Mouse (Mus musculus): ENCODE data around the gene Gm28305.
A peak's percentile ranks its signal among the peaks of the same experiment; 100 is the strongest.

Gm28305 gene

DNA sequence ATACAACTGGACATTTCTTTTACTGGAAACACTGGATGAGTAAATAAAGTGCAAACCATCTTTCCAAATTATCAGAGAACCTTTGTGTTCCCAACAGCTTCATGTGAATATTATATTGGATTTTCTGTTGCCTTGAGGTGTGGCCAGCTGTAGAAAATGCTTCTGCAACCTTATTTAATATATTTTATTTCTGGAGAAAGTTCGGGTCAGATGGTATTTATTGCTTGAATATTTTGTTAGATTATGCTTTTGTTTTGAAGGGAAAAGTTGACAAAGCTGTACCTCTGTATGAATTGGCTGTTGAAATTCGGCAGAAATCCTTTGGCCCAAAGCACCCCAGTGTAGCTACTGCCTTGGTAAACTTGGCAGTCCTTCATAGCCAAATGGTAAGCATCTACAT is at the start of gene Gm28305:
Gene Gm28305, plus strand, starts transcription at position 301 of the 400 bp plus-strand sequence.
- no peak for DNase-seq (ENCODE audit: low read depth, low spot score)

- DNase-seq (ENCODE audit: low read depth, low spot score), result peak; percentile 69
These were observed 44.0 kb upstream of the Gm28305 start for GRCm38 (mm10) chr9:103996496-103996895.

DNA sequence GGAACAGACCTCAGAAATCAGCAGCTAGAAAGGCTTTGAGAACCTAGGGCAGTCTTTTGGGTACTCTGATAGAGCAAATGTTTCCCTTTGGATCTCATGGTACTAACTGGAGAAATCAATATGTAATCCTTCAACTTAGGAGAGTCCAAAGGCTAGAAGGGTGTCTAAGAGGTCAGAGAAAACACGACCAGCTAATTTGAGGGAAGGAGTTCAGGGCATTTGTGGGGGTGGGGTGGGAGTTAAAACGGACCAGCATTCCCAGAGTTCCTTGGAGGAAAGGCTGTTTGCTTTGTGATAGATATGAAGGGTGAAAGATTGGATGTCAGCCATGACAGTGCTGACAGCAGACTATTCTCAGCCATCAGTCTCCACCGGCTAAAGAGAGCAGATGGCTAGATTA is 39.9 kb upstream of the Gm28305 start:
- DNase-seq (ENCODE audit: low read depth, low spot score), result no peak

GRCm38 (mm10) chr9:104001921-104002859 is 38.3 kb upstream of the Gm28305 start, which contains the start of gene Nphp3:
Gene Nphp3, plus strand, starts transcription at chr9:104002544.
- DNase-seq (ENCODE audit: low read depth, low spot score), result peak; percentile 100

DNA sequence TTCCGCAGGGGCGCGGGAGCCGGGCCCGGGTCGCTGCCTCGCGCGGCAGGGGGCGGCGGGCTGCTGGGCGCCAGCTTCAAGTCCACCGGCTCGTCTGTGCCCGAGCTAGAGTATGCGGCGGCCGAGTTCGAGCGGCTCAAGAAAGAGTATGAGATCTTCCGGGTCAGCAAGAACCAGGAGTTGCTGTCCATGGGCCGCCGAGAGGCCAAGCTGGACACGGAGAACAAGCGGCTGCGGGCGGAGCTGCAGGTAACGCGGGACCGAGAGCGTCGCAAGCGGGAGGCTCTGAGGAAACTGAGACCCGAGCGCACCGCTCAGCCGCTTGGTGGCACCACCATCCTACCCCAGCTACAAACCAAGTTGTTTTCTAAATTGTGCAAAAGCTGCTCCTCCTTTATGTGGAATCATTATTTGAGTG is 37.5 kb upstream of the Gm28305 start:
- peak; percentile 89 for DNase-seq (ENCODE audit: low read depth, low spot score)

GRCm38 (mm10) chr9:104014526-104014925 is 25.9 kb upstream of the Gm28305 start:
- no peak for DNase-seq (ENCODE audit: low read depth, low spot score)

DNA sequence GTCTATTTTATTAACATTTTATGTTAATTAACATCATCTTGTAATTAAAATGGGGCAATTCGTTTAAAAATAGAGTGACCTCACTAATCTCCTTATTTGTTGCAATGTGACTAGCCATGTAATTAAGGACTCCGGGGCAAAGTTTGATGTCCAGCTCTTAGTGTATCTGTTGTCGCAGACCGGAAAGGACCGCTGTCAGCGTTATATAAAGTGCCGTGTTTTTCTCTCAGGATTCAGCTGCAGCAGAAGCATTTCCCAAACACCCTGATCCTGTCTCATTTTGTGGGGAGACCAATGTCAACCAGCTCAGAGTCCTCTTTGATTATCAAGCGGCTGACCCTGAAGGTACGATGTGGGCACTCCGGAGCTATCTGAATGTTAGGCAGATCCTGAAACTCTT is 19.4 kb upstream of the Gm28305 start:
- DNase-seq (ENCODE audit: low read depth, low spot score), result no peak

DNA sequence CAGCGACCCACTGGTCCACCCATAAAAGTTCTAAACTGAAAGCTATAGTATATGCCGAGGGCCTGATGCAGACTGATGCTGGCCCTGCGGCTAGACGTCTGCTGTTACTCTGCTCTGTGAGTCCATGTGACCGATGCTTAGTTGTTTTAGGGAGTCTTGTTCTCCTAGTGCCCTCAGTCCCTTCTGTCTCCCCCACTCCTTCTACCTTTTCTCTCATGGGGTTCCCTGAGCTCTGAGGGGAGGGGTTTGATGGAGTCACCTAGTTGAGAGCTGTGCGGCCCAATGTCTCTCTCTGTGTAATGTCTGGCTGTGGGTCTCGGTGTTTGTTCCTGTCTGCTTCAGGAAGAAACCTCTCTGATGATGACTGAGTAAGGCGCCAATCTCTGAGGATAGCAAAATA is 13.3 kb upstream of the Gm28305 start:
- DNase-seq (ENCODE audit: low read depth, low spot score), result no peak

- DNase-seq (ENCODE audit: low read depth, low spot score), result no peak
These were observed 10.6 kb upstream of the Gm28305 start for GRCm38 (mm10) chr9:104029861-104030260.

- no peak for DNase-seq (ENCODE audit: low read depth, low spot score)
These were observed 6.2 kb upstream of the Gm28305 start for GRCm38 (mm10) chr9:104034231-104034630.

DNA sequence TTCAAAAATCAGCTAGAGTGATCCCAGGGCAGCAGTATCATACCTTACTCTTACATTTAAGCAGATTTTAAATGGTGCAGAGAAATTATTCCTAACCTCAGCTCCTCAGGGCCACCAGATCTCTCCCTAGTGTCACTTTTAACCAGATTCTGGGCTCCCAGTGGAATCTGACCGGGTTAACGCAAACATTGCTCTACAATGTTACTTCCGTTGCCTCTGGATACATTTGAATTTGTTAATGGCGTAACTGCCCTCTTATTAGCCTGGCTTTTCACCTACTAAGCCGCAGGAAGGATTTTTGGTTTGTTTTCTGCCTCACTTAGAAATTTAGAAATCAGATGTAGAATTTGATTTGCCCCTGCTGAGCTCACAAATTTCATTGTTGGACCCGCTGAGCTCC is 5.7 kb upstream of the Gm28305 start:
- DNase-seq (ENCODE audit: low read depth, low spot score), result no peak

GRCm38 (mm10) chr9:104035261-104036015 is 5.0 kb upstream of the Gm28305 start:
- peak; percentile 95 for DNase-seq (ENCODE audit: low read depth, low spot score)

DNA sequence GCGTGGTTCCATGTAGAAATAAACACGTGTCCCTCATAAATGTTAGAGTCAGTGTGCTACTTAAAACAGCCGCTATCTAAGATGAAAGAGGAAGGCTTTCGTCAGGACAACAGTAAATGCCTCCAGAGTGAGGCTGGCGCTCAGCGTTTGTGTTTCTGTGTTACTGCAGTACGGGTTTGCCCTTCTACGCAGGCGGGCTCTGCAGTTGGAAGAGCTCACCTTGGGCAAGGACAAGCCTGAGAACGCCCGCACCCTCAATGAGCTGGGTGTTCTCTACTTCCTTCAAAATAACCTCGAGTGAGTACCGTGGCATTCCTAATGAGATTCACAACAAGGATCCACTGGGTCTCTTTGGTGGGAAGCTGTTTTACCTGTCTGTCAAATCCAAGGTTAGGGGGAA is 2.2 kb upstream of the Gm28305 start:
- DNase-seq (ENCODE audit: low read depth, low spot score), result peak; percentile 50

DNA sequence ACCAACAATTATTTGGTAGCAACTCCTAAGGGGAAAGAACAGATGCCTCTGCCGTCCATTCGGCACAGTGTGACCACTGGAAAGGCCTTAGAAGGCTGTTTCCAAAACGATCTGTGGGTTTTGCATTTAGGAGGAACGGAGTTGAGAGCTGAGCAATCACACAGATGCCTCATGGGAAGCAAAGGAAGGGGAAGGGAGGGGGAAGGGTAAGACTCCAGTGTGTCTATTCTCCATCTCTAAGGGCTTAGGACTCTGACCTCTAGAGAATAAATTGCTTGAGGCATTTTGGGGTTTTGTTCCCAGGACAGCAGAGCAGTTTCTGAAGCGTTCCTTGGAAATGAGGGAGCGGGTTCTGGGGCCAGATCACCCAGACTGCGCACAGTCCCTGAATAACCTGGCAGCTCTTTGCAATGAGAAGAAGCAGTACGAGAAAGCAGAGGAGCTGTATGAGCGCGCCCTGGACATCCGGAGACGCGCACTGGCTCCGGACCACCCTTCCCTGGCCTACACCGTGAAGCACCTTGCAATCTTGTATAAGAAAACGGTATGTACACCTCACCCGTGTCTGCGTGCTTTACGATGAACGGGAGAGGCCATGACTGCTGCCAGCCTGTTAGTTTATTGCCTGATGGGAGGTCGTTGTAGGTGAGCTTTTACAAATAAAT is 1.3 kb upstream of the Gm28305 start:
- peak; percentile 58 for DNase-seq (ENCODE audit: low read depth, low spot score)

DNA sequence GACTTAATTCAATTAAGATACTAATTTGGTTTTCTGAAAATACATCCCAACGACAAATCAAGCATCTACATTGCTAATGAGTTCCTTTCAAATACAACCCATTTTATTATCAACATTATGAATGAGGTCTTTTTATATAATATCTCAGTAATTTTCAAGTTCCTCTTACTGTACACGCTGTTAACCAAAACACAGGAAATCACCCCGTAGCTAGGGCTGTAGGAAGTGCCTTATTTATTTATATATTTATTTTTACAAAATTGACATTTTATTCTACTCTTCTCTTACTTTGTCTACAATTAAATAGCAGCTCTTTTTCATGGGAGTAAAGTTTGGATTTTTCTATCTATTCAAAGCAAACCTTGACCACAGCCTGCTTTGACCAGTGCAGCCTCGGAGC is 720 bp upstream of the Gm28305 start:
- no peak for DNase-seq (ENCODE audit: low read depth, low spot score)

GRCm38 (mm10) chr9:104043676-104044075 is 3.2 kb downstream of the Gm28305 start:
- DNase-seq (ENCODE audit: low read depth, low spot score), result no peak

GRCm38 (mm10) chr9:104051028-104051427 is 10.6 kb downstream of the Gm28305 start:
- DNase-seq (ENCODE audit: low read depth, low spot score), result no peak

GRCm38 (mm10) chr9:104062430-104063243 is 22.2 kb downstream of the Gm28305 start, which contains the start of gene Uba5:
Gene Uba5, minus strand, starts transcription at chr9:104063134.
- DNase-seq (ENCODE audit: low read depth, low spot score), result peak; percentile 91

GRCm38 (mm10) chr9:104063244-104063961 is 22.9 kb downstream of the Gm28305 start, which contains the start of gene Acad11:
Gene Acad11, plus strand, starts transcription at chr9:104063377.
- DNase-seq (ENCODE audit: low read depth, low spot score), result peak; percentile 93

DNA sequence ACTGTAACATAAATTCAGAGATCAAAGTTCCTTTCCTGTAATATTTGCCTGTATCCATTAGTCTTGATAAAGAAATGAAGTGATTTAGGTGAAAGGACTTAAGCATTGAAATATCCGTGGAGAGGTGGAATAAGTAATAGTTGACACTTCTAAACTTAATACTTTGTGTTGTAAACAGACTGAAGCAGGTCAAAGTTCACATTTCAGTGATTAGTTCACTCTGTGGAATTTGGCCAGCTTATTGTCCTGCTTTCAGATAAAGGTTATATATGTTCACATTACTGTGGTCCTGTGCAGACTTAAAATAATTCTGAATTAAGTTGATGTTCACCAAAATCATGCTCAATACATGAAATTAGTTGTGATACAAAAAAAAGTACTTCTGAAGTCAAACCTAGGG is 24.1 kb downstream of the Gm28305 start:
- DNase-seq (ENCODE audit: low read depth, low spot score), result no peak
